Mouse (Mus musculus) v-Abl transformed pro-B cells (cell line): ENCODE results near the gene Nid1.

ENCODE experiments used
- in situ Hi-C, 2 experiments: fragments of 400-800 bp; cut with MboI; formaldehyde crosslinking; loops; one replicate each; pipeline ENCODE4 v1.15.1; 2025; ENCODE audit not compliant: unreplicated experiment in 2 of 2

Nid1 gene

GRCm38 (mm10) chr13:13484883-13485282 is 47.5 kb downstream of the Nid1 start:
- in situ Hi-C loops: loop anchor here in 1 of 2 experiments (25.0 kb wide), 1 partner anchor 123 kb away; no protein-coding TSS in a partner anchor

- in situ Hi-C loops: loop anchor here in 1 of 2 experiments (25.0 kb wide), 1 partner anchor 123 kb away; no protein-coding TSS in a partner anchor
Observed at GRCm38 (mm10) chr13:13485682-13486081, 48.3 kb downstream of the Nid1 start.

- in situ Hi-C loops: loop anchor here in 1 of 2 experiments (25.0 kb wide), 1 partner anchor 126 kb away; no protein-coding TSS in a partner anchor
Observed at GRCm38 (mm10) chr13:13487851-13488250, 50.5 kb downstream of the Nid1 start.

- in situ Hi-C loops: loop anchor here in 1 of 2 experiments (25.0 kb wide), 1 partner anchor 128 kb away; no protein-coding TSS in a partner anchor
Observed at GRCm38 (mm10) chr13:13489861-13490260, 52.5 kb downstream of the Nid1 start.

- in situ Hi-C loops: loop anchor here in 1 of 2 experiments (25.0 kb wide), 1 partner anchor 130 kb away; no protein-coding TSS in a partner anchor
Observed at GRCm38 (mm10) chr13:13492151-13492550, 54.8 kb downstream of the Nid1 start.

- in situ Hi-C loops: loop anchor here in 1 of 2 experiments (25.0 kb wide), 1 partner anchor 131 kb away; no protein-coding TSS in a partner anchor
Observed at GRCm38 (mm10) chr13:13493517-13493916, 56.2 kb downstream of the Nid1 start.

- in situ Hi-C loops: loop anchor here in 1 of 2 experiments (25.0 kb wide), 1 partner anchor 136 kb away; no protein-coding TSS in a partner anchor
Observed at GRCm38 (mm10) chr13:13498022-13498421, 60.7 kb downstream of the Nid1 start.

GRCm38 (mm10) chr13:13502406-13502805 is 65.1 kb downstream of the Nid1 start:
- in situ Hi-C loops: loop anchor here (25.0 kb wide), 2 partner anchors 660 to 1110 kb away; partner anchors contain the start of genes Mrpl32 (in 2 of the 2) and Psma2 (in 2 of the 2)

GRCm38 (mm10) chr13:13503695-13504386 is 66.5 kb downstream of the Nid1 start:
- in situ Hi-C loops: loop anchor here (25.0 kb wide), 2 partner anchors 658 to 1108 kb away; partner anchors contain the start of genes Mrpl32 (in 2 of the 2) and Psma2 (in 2 of the 2)

- in situ Hi-C loops: loop anchor here (25.0 kb wide), 2 partner anchors 657 to 1107 kb away; partner anchors contain the start of genes Mrpl32 (in 2 of the 2) and Psma2 (in 2 of the 2)
Observed at GRCm38 (mm10) chr13:13505063-13505462, 67.7 kb downstream of the Nid1 start.

- in situ Hi-C loops: loop anchor here (25.0 kb wide), 2 partner anchors 656 to 1106 kb away; partner anchors contain the start of genes Mrpl32 (in 2 of the 2) and Psma2 (in 2 of the 2)
Observed at GRCm38 (mm10) chr13:13506556-13506955, 69.2 kb downstream of the Nid1 start.

GRCm38 (mm10) chr13:13514861-13515260 is 77.5 kb downstream of the Nid1 start:
- in situ Hi-C loops: loop anchor here (5.0 to 25.0 kb wide), 9 partner anchors 92 to 1097 kb away; partner anchors contain the start of genes Mrpl32 (in 2 of the 2) and Psma2 (in 2 of the 2)

- in situ Hi-C loops: loop anchor here (5.0 to 25.0 kb wide), 8 partner anchors 91 to 1096 kb away; partner anchors contain the start of genes Mrpl32 (in 2 of the 2) and Psma2 (in 2 of the 2)
Observed at GRCm38 (mm10) chr13:13516376-13517225, 79.2 kb downstream of the Nid1 start.

GRCm38 (mm10) chr13:13518114-13518513 is 80.8 kb downstream of the Nid1 start:
- in situ Hi-C loops: loop anchor here (5.0 to 25.0 kb wide), 8 partner anchors 89 to 1094 kb away; partner anchors contain the start of genes Mrpl32 (in 2 of the 2) and Psma2 (in 2 of the 2)

GRCm38 (mm10) chr13:13520436-13520835 is 83.1 kb downstream of the Nid1 start:
- in situ Hi-C loops: loop anchor here (25.0 kb wide), 2 partner anchors 642 to 1092 kb away; partner anchors contain the start of genes Mrpl32 (in 2 of the 2) and Psma2 (in 2 of the 2)

- in situ Hi-C loops: loop anchor here (25.0 kb wide), 2 partner anchors 638 to 1088 kb away; partner anchors contain the start of genes Mrpl32 (in 2 of the 2) and Psma2 (in 2 of the 2)
Observed at GRCm38 (mm10) chr13:13523625-13524584, 86.6 kb downstream of the Nid1 start.

- in situ Hi-C loops: no loop called here
Observed at GRCm38 (mm10) chr13:13525205-13525604, 87.9 kb downstream of the Nid1 start.

- in situ Hi-C loops: no loop called here
Observed at GRCm38 (mm10) chr13:13525877-13526276, 88.5 kb downstream of the Nid1 start.

- in situ Hi-C loops: no loop called here
Observed at GRCm38 (mm10) chr13:13529115-13529542, 91.8 kb downstream of the Nid1 start.
